Mouse (Mus musculus) neural tube, embryonic 13.5 days (tissue): ENCODE measurements around the gene Apoc2. TPM values are rescaled to one million over a fixed set of nuclear protein-coding genes. Genes with fewer than 3 reads are reported as not detected.
A peak's percentile ranks its signal among the peaks of the same experiment; 100 is the strongest.

Source experiments
- ATAC-seq: fragments of 200-750 bp; cut with Nextera tagmentation; 2 replicates; pipeline ENCODE4 v1.8.0; 2017; ENCODE audit warnings: low read depth, mild to moderate bottlenecking, moderate TSS enrichment, moderate library complexity
- H3K27ac ChIP-seq: fragments of 300-500 bp; sonication (generic); replicated peaks from 2 replicates; pipeline ENCODE4 v1.5.1; 2015; ENCODE audit warnings: moderate library complexity, mild to moderate bottlenecking, inconsistent platforms
- H3K27me3 ChIP-seq: fragments of 300-500 bp; sonication (generic); 2 replicates; pipeline ENCODE4 v1.6.1; 2015; ENCODE audit warnings: mild to moderate bottlenecking, inconsistent platforms
- H3K36me3 ChIP-seq: fragments of 300-500 bp; sonication (generic); 2 replicates; pipeline ENCODE4 v1.6.1; 2015; ENCODE audit warnings: mild to moderate bottlenecking, inconsistent platforms
- H3K4me1 ChIP-seq: fragments of 300-500 bp; sonication (generic); replicated peaks from 2 replicates; pipeline ENCODE4 v1.6.1; 2015; ENCODE audit warnings: inconsistent platforms
- H3K4me2 ChIP-seq: fragments of 300-500 bp; sonication (generic); 2 replicates; pipeline ENCODE4 v1.6.1; 2015; ENCODE audit warnings: inconsistent platforms, mild to moderate bottlenecking, moderate library complexity
- H3K4me3 ChIP-seq: fragments of 300-500 bp; sonication (generic); 2 replicates; pipeline ENCODE4 v1.5.1; 2015; ENCODE audit warnings: mild to moderate bottlenecking, inconsistent platforms
- H3K9ac ChIP-seq: fragments of 300-500 bp; sonication (generic); 2 replicates; pipeline ENCODE4 v1.6.1; 2015; ENCODE audit warnings: moderate library complexity, mild to moderate bottlenecking, inconsistent platforms
- H3K9me3 ChIP-seq: fragments of 300-500 bp; sonication (generic); 2 replicates; pipeline ENCODE4 v1.6.1; 2016; ENCODE audit warnings: inconsistent platforms
- WGBS: fragments of 180-500 bp; shearing (Covaris S2); methylation state at CpG from one replicate; pipeline ENCODE4 v1.1.7; 2015; 5-methylcytosine and 5-hydroxymethylcytosine counted together
- polyA plus RNA-seq: library from polyadenylated mRNA; unstranded; fragments of >200 nt; fragmentation: Nextera tagmentation; extraction: Ambion mirVana; gene quantifications from 2 replicates; pipeline ENCODE4 v1.2.1, GENCODE M21; 2015

Gene Apoc2
- polyA plus RNA-seq, 1 experiment from 2014 or later, result 1.0 TPM

- Histone ChIP-seq H3K9ac (0 out of 2 replicates have a peak overlapping the region, but pooled peaks have one; percentile 31), H3K4me1 (peaks cover 17% of the 10 kb centered on the region), H3K4me2 (peak overlapping the region; percentile 31), H3K36me3 (no peaks in the 10 kb centered on the region), H3K27me3 (no peaks in the 10 kb centered on the region), H3K27ac (peak overlapping the region; percentile 63), H3K9me3 (no peaks in the 10 kb centered on the region), H3K4me3 (no peak overlapping the region; the same call in 1 of the 2 replicates)
- peak; percentile 62 for ATAC-seq
- WGBS, result 12% methylated on average over 10 of the region's 10 CpGs
These were observed 8.6 kb downstream of the Apoc2 start for GRCm38 (mm10) chr7:19668947-19669721.

DNA sequence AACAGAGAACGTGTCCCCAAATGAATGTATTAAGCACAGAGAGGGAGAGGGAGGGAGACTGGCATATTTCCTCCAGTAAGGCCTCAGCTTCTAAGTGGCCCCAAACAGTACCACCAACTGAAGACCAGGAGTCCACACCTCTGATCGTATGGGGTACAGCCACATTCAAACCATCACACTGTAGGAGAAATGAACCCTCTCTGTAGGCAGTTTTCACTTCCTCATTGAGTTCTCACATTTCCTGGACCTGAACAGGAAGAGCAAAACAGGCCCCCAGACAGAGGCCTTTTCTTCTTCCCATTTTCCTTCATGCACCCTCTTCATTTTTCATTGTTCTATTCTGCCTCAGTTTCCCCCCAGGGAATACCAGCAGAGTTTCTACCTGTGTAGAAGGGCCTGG, 10.3 kb downstream of the Apoc2 start:
- Histone ChIP-seq H3K27me3 (no peaks in the 10 kb centered on the region), H3K27ac (no peak overlapping the region), H3K4me3 (no peak overlapping the region), H3K4me1 (peaks cover 34% of the 10 kb centered on the region), H3K4me2 (no peak overlapping the region), H3K9ac (no peak overlapping the region), H3K36me3 (0 out of 2 replicates have a peak, but pooled peaks cover 5% of the 10 kb centered on the region), H3K9me3 (no peaks in the 10 kb centered on the region)
- no peak for ATAC-seq
- 85% methylated on average over 2 of the region's 2 CpGs for WGBS

DNA sequence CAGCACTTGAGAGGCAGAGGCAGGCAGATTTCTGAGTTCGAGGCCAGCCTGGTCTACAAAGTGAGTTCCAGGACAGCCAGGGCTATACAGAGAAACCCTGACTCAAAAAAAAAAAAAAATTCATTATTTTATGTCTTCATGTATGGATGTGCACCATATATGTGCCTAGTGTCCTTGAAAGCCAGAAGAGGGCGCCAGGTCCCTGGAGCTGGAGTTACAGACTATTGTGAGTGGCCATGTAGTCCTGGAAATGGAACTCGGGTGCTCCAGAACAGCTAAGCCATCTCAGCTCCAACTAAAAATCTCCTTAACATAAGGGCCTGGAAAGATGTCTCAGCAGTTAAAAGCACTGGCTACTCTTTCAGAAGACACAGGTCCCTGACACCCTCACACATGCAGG, 11.0 kb downstream of the Apoc2 start:
- H3K27me3 ChIP-seq, result no peaks in the 10 kb centered on the region
- 0 out of 2 replicates have a peak, but pooled peaks cover 12% of the 10 kb centered on the region for H3K36me3 ChIP-seq
- no peak for ATAC-seq
- peaks cover 41% of the 10 kb centered on the region for H3K4me1 ChIP-seq
- H3K27ac ChIP-seq, result no peak overlapping the region
- H3K9me3 ChIP-seq, result no peaks in the 10 kb centered on the region
- no peak overlapping the region for H3K9ac ChIP-seq
- 64% methylated on average over 3 of the region's 3 CpGs for WGBS
- H3K4me2 ChIP-seq, result no peak overlapping the region
- no peak overlapping the region for H3K4me3 ChIP-seq

GRCm38 (mm10) chr7:19664955-19665841, 12.5 kb downstream of the Apoc2 start, which contains the start of gene Clptm1:
TSS of gene Clptm1 (minus strand) at chr7:19665033.
- H3K36me3 ChIP-seq, result 0 out of 2 replicates have a peak, but pooled peaks cover 13% of the 10 kb centered on the region

GRCm38 (mm10) chr7:19664455-19664954, 13.2 kb downstream of the Apoc2 start:
- no peaks in the 10 kb centered on the region for H3K27me3 ChIP-seq
- under 1% methylated on average over 36 of the region's 37 CpGs for WGBS
- peaks cover 48% of the 10 kb centered on the region for H3K4me1 ChIP-seq
- peak overlapping the region; percentile 92 for H3K4me2 ChIP-seq
- ATAC-seq, result peak; percentile 60
- peak overlapping the region; percentile 94 for H3K9ac ChIP-seq
- peak overlapping the region; percentile 95 for H3K27ac ChIP-seq
- no peaks in the 10 kb centered on the region for H3K9me3 ChIP-seq
- 0 out of 2 replicates have a peak, but pooled peaks cover 18% of the 10 kb centered on the region for H3K36me3 ChIP-seq
- H3K4me3 ChIP-seq, result peak overlapping the region; percentile 95

More at GRCm38 (mm10) chr7:19664955-19665841, 12.5 kb downstream of the Apoc2 start, which contains the start of gene Clptm1:
- Histone ChIP-seq H3K9ac (peak within 1 kb of the TSS; percentile 94), H3K4me2 (peak within 1 kb of the TSS; percentile 92), H3K9me3 (no peaks in the 10 kb centered on the region), H3K4me3 (peak within 1 kb of the TSS; percentile 95), H3K27me3 (no peaks in the 10 kb centered on the region), H3K4me1 (peaks cover 48% of the 10 kb centered on the region), H3K27ac (peak within 1 kb of the TSS; percentile 95)
- WGBS, result under 1% methylated on average over 63 of the region's 63 CpGs
- ATAC-seq, result peak; percentile 87

DNA sequence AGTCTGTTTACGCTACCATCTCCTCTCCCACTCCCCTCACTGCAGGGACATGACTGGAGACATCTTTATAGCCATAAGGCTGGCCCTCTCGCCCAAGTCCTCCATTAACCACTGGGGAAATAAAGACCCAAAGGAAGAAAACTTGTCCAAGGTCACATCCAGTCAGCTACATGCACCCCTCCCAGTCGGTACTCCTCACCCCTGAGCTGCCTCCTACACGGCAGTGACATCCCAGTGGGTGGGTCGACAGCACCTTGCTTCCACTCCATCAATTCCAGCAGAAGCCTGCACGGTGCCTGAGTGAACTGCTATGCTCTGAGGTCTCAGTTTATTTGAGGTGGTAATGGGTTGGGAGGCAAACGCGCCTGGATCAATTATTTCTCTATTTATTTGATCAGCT, 13.8 kb downstream of the Apoc2 start:
- 0 out of 2 replicates have a peak, but pooled peaks have one; percentile 15 for ATAC-seq
- Histone ChIP-seq H3K4me3 (peak overlapping the region; percentile 95), H3K27me3 (no peaks in the 10 kb centered on the region), H3K27ac (no peak overlapping the region), H3K4me2 (peak overlapping the region; percentile 92), H3K36me3 (peaks cover 23% of the 10 kb centered on the region; the same call in 1 of the 2 replicates), H3K9me3 (no peaks in the 10 kb centered on the region), H3K9ac (peak overlapping the region; percentile 94), H3K4me1 (peaks cover 43% of the 10 kb centered on the region)
- WGBS, result 13% methylated on average over 8 of the region's 8 CpGs

DNA sequence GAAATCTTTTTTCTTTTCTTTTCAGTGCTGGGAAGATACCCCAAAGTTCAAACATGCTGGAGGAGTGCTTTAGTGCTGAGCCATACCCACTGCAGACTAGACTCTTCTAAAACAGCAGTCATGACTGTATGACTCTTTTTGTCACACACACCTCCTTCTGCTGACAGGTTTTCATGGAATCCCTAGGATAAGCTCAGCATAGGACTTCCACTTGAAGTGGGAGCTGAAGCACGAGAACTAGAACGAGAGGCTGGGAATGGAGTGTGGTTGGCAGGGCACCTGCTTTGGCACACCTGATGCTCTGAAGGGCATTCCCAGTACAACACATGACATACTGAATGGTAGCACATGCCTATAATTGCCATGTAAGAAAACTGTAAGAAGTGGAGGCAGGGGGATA, 25.1 kb downstream of the Apoc2 start:
- no peak overlapping the region for H3K9ac ChIP-seq
- no peak for ATAC-seq
- WGBS, result 94% methylated on average over 2 of the region's 2 CpGs
- no peaks in the 10 kb centered on the region for H3K4me1 ChIP-seq
- H3K27ac ChIP-seq, result no peak overlapping the region
- no peak overlapping the region for H3K4me2 ChIP-seq
- no peaks in the 10 kb centered on the region for H3K9me3 ChIP-seq
- H3K27me3 ChIP-seq, result no peaks in the 10 kb centered on the region
- H3K36me3 ChIP-seq, result peaks cover 75% of the 10 kb centered on the region
- H3K4me3 ChIP-seq, result no peak overlapping the region

DNA sequence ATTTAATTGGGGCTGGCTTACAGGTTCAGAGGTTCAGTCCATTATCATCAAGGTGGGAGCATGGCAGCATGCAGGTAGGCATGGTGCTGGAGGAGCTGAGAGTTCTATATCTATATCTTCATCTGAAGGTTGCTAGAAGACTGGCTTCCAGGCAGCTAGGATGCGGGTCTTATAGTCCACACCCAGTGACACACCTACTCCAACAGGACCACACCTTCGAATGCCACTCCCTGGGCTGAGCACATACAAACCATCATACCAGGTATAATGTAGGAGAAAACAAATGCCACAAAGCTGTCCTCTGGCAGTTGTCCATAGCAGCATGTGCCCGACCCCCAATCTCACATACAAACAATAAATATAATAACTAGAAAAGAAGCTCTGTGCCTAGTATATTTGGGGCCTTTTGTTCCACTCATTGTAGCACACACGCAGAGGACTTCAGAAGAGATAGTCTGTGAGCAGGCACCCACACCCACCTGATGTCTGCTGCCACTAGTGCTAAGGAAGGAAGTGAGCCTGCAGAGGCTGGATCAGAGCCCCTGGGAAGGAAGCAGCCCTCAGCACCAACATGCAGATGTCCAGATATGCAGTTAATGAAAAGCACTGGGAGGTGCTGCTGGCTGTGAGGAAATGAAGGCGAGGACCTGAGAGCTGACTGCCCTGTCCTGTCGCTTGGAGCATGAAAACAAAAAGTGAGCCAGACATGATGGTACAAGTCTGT, 26.5 kb downstream of the Apoc2 start:
- Histone ChIP-seq H3K27ac (no peak overlapping the region), H3K27me3 (no peaks in the 10 kb centered on the region), H3K36me3 (peaks cover 87% of the 10 kb centered on the region), H3K4me2 (no peak overlapping the region), H3K4me3 (no peak overlapping the region), H3K4me1 (no peaks in the 10 kb centered on the region), H3K9ac (no peak overlapping the region), H3K9me3 (no peaks in the 10 kb centered on the region)
- WGBS, result 89% methylated on average over 6 of the region's 6 CpGs
- no peak for ATAC-seq

DNA sequence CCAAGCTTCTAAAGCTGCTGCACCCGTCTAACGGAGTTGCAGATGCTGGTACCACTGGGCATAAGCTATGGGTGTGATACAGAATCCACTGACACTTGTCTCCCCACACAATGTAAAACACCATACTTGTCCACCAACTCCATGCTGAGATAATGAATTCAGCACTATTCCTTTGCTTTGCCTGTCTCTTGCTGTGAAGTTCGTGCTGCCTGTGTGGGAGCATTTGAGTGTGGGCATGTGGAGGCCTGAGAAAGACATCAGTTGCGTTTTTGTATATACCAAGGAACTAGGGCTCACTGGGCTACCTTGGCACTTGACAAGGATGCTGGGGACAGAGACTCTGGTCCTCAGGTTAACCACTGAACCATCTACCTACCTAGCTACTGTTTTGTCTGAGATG, 36.5 kb downstream of the Apoc2 start:
- no peaks in the 10 kb centered on the region for H3K4me1 ChIP-seq
- no peak overlapping the region for H3K4me2 ChIP-seq
- no peak for ATAC-seq
- H3K4me3 ChIP-seq, result no peak overlapping the region
- H3K9ac ChIP-seq, result no peak overlapping the region
- H3K27me3 ChIP-seq, result no peaks in the 10 kb centered on the region
- WGBS, result 90% methylated on average over 4 of the region's 4 CpGs
- peaks cover 99% of the 10 kb centered on the region for H3K36me3 ChIP-seq
- no peak overlapping the region for H3K27ac ChIP-seq
- H3K9me3 ChIP-seq, result no peaks in the 10 kb centered on the region

DNA sequence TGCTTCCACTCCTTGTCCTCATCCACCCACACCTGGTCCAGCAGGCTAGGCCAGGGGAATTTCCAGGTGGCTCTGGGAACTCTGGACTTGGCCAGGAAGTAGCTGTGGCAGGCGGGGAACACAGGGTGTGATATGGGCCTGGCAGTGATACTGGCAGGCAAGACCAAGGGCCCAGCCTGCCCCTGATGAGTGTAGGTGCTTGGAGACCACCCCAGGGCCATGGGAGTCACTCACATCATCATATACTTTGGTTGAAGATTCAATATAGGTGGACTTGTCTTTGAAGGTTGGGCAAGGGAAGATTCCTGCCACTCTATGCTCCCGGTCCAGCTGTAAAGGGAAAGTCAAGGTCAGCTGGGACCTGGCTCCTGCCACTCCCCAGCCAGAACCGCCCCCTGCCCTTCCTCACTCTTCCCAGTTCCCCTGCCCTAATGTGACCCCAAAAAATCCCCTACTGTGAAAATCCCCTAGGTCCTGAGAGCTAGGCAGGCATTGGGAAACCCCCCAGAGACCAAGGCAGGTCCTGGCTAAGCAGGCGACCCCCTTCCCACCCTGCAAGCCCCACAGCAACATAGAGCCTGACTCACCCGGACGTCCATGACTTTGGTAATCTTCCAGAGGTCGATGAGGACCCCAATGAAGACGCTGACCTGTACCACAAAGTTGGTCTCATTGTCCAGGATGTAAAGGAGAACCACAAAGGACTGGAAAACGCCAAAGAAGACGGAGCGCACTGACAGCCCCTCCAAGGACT, 42.5 kb downstream of the Apoc2 start:
- H3K27me3 ChIP-seq, result no peaks in the 10 kb centered on the region
- no peak for ATAC-seq
- H3K4me3 ChIP-seq, result no peak overlapping the region
- H3K9me3 ChIP-seq, result no peaks in the 10 kb centered on the region
- H3K4me2 ChIP-seq, result no peak overlapping the region
- H3K4me1 ChIP-seq, result no peaks in the 10 kb centered on the region
- H3K36me3 ChIP-seq, result peaks cover 86% of the 10 kb centered on the region
- H3K9ac ChIP-seq, result no peak overlapping the region
- no peak overlapping the region for H3K27ac ChIP-seq
- 93% methylated on average over 11 of the region's 11 CpGs for WGBS

GRCm38 (mm10) chr7:19634591-19634990, 43.1 kb downstream of the Apoc2 start:
- no peak overlapping the region for H3K4me2 ChIP-seq
- ATAC-seq, result no peak
- no peaks in the 10 kb centered on the region for H3K9me3 ChIP-seq
- WGBS, result 92% methylated on average over 2 of the region's 2 CpGs
- peaks cover 3% of the 10 kb centered on the region for H3K4me1 ChIP-seq
- H3K4me3 ChIP-seq, result no peak overlapping the region
- H3K27ac ChIP-seq, result no peak overlapping the region
- peaks cover 79% of the 10 kb centered on the region for H3K36me3 ChIP-seq
- H3K9ac ChIP-seq, result no peak overlapping the region
- no peaks in the 10 kb centered on the region for H3K27me3 ChIP-seq
